In genomic region chr11:102773713-102774611, GRCm38 (mm10) we compare ENCODE assay signal across 8 mouse cellular contexts. TPM values are rescaled to one million over a fixed set of nuclear protein-coding genes. Genes with fewer than 3 reads are reported as not detected.
A peak's percentile ranks its signal among the peaks of the same experiment; 100 is the strongest.
DNase-seq lines count a peak whose midpoint lies in the region; ATAC-seq lines count a peak whose summit lies in the region.

No protein-coding gene starts in this region.

- peak overlapping the region; percentile 61 for H3K4me3 ChIP-seq in hindbrain, embryonic 14.5 days (replicated peaks; ENCODE audit: low read length)

- H3K4me1 ChIP-seq in hindbrain, embryonic 14.5 days (replicated peaks; ENCODE audit: control insufficient read depth, insufficient read depth, low read length) = peaks cover 37% of the 10 kb centered on the region

- peak; percentile 95 for DNase-seq in ZHBTc4 (ENCODE audit: low read depth, low spot score)
- peak; percentile 96 to 97 for DNase-seq in cerebellum, postnatal 25 days
- DNase-seq in frontal cortex, postnatal 25 days (ENCODE audit: low spot score in 2 of 2) = peak; percentile 85 to 90
- DNase-seq in hindbrain, embryonic 14.5 days (ENCODE audit: low spot score) = peak; percentile 98
- peak; percentile 83 to 84 for DNase-seq in layer of hippocampus, postnatal 36 days
- DNase-seq in lung, postnatal 36 days = peak; percentile 86
- peak; percentile 84 for DNase-seq in right cerebral cortex, adult 18-20 months
- DNase-seq in urinary bladder, postnatal 36 days (ENCODE audit: low spot score in 2 of 2) = peak; percentile 79 to 82

- peaks cover 23% of the 10 kb centered on the region for H3K36me3 ChIP-seq in hindbrain, embryonic 14.5 days (replicated peaks; ENCODE audit: control insufficient read depth, insufficient read depth)

- peak overlapping the region; percentile 82 for H3K9ac ChIP-seq in hindbrain, embryonic 14.5 days

- peak overlapping the region; percentile 95 for H3K27ac ChIP-seq in hindbrain, embryonic 14.5 days

- peak; percentile 53 for ATAC-seq in hindbrain, embryonic 14.5 days (ENCODE audit: low FRiP score)

- peak overlapping the region; percentile 91 for H3K4me2 ChIP-seq in hindbrain, embryonic 14.5 days (replicated peaks)

- H3K27me3 ChIP-seq in hindbrain, embryonic 14.5 days (ENCODE audit: control insufficient read depth, insufficient read depth, low read length) = no peaks in the 10 kb centered on the region

- no peaks in the 10 kb centered on the region for H3K9me3 ChIP-seq in hindbrain, embryonic 14.5 days (ENCODE audit: control insufficient read depth, low read length)

- WGBS in hindbrain, embryonic 14.5 days = under 1% methylated on average over 45 of the region's 46 CpGs

RNA-seq across cellular contexts. Expression of gene Adam11, which starts 12.7 kb away (rescaled TPM):
- 19.2 and 24.1 TPM in 2 replicates for polyA plus RNA-seq in hindbrain, embryonic 14.5 days (2014; fragmentation: Nextera tagmentation; extraction: Ambion mirVana)
- total RNA-seq in layer of hippocampus, postnatal 36 days (2021) = 100 to 1,000 TPM; 188 to 201 TPM

RNA-seq across cellular contexts. Expression of gene Gjc1, which starts 45.5 kb away (rescaled TPM):
- polyA plus RNA-seq in hindbrain, embryonic 14.5 days (2014; fragmentation: Nextera tagmentation; extraction: Ambion mirVana) = 31.2 and 34.3 TPM in 2 replicates
- total RNA-seq in layer of hippocampus, postnatal 36 days (2021) = 1 to 10 TPM; 5.1 TPM

Comparison
In these comparisons a context has a peak if more than half of its experiments do, and no peak if none do; other contexts are left out.
1. Peak in every context shown above with its lines: DNase-seq, ATAC-seq, H3K4me3 ChIP-seq and H3K27ac ChIP-seq.